Mouse (Mus musculus) embryo, embryonic 9.5 days (tissue): ENCODE data around the gene Adcyap1r1.

Source experiments
- DNase-seq: peaks from one replicate; pipeline ENCODE4 v3.0.0-alpha.2; 2017; ENCODE audit errors: extremely low spot score

Adcyap1r1 gene

DNA sequence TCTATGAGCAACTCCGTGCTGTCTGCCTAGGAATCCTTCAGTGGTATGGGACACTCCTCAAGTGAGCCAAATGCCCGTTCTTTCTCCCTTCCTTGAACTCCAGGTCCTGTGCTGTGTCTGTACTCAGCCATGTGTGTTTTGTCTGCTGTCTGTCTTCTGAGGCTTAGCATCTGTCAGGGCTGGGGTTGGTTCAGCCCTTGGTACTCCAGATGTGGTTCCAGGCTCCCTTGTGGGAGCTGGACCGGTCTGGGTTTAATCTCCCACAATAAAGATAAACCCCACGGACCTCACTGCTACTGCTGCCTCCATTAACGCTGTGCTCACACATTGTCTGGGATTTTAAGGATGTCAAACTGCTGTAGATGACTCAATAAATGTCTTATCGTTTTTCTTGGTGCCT is 49.3 kb downstream of the Adcyap1r1 start:
- DNase-seq = no peak

DNA sequence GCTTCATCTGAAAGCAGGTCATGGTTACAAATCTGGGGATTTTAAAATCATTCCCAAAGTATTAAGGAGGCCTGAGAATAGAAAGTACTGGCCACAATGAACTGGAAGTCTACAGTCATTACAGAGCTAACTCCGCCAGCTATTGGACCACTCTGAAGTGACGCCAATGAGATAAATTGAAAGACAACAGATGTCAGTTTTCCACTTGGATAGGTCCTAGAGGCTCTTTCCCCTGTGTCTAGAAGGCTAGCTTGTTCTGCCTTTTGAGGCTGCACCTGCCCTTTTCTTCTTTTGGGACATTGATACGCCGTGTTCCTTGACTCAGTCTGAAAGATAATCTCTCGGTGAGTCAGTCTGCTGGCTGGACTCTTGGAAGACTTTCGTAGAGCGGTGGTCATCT is 50.5 kb downstream of the Adcyap1r1 start:
- no peak for DNase-seq

DNA sequence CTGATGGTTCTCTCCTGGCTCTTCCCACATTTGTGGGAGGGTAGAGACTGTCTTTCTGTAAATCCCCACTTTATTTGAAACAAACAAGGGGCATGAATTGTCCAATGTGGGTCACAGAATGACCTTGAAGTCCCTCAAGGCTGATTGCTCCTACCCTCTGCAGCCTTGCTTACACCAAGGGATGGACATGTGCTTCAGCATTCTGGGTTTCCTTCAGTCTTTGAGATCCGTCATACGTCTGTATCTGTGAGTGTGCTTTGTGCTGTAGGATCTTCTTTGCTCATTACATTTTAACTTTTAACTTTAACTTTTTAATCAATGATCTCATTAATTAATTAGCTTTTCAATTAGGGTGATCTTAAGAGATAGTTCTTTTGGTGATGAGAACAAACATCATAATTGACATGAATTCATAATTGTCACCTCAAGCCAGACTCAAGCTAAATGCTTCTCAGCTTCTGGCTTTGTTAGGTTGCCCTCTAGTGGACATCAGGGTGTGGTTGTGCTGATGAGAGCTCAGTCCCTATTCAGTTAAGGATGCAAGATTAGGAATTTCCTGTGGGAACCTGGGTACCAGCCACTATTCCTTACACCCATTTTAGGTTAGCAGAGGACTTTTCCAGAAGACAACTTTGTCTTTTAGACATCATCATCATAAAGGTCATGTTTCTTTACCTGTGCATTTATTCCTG is 53.2 kb downstream of the Adcyap1r1 start:
- DNase-seq = peak; percentile 50

DNA sequence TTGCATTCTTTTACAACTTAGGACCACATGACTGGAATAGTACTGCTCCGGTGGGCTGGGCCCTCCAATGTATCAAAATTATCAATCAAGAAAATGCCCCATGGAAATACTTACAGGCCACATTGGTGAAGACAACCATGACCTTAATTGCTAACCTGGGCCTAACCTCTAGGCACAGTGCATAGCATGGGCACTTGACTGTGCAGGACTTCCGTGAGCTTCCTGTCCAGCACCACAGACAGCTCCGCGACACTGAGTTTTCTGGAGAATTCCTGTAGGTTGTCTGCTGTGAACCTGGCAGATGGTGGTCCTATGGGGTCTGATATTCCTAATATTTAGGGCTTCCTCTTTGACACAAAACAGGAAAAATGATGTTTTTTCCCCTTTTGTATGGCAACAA is 54.7 kb downstream of the Adcyap1r1 start:
- DNase-seq = no peak

DNA sequence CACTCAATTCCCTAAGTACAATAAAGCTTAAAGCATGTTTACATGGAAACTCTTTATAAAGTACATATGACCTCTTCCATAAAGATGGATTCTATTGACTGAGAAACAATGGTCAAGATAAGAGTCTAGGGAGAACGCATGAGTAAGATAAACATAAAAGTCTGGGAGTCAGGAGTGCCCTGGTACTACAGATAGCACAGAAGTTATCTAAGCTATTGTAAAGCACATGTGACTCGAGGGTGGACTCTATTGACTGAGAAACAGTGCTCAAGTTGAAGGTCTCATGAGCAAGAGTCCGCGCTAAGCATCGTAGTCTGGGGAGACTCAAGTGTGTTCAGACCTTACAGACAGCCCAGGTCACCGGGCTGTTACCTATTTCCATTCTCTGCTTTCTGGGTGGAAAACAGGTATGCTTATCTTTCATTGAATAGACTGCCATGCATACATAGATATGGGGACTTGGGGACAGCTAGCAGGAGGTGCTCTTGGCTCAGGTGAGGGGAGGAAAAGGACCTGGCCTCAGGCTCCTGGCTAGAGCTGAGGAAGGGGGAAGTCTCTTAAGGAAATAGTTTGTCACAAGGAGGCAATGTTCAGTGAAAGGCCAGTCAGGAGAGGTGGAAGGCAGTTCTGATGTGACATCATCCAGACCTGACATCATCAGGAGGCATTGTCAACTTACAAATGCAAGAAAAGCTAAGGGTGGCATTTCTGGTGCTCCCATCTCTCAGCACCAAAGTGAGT is 57.5 kb downstream of the Adcyap1r1 start:
- DNase-seq = no peak

DNA sequence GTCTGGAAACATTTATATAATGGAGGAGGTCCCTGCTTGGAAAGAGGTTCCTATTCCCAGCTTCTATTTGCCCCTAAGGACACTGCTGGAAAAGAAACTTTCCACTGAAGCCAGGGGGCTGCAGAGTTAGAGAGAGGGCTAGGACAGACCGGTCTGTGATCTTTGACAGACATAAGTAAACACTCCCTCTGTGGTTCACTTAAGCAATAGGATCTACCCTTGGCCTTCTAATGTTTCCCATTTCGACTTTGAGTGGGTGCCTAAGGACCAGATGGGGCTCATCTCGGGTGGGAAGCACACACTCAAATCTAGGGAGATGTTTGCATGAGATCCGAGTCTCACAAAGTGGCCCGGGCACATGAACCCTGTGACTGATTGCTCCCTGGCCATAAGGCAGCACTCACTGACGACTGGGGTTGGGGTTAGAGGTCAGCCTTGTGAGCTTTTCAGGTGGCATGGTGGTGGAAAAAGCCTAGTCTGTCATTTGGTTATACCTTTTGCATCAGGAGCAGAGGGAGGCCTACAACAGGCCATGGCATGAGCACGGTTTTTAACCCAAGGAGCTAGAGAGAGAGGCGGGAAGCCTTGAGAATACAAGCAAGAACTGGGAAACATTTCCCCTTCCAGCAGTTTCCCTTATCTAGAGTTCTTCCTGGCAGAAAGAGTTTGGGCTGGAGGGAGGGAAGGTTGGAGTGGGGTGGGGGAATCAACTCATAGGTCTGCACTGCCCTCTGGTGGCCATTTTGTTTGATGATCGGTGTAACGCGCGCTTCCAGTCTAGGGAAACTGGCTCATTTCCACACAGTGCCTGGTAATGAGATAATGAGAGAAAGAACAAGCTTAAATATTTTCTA is 59.7 kb downstream of the Adcyap1r1 start:
- DNase-seq = peak; percentile 74

DNA sequence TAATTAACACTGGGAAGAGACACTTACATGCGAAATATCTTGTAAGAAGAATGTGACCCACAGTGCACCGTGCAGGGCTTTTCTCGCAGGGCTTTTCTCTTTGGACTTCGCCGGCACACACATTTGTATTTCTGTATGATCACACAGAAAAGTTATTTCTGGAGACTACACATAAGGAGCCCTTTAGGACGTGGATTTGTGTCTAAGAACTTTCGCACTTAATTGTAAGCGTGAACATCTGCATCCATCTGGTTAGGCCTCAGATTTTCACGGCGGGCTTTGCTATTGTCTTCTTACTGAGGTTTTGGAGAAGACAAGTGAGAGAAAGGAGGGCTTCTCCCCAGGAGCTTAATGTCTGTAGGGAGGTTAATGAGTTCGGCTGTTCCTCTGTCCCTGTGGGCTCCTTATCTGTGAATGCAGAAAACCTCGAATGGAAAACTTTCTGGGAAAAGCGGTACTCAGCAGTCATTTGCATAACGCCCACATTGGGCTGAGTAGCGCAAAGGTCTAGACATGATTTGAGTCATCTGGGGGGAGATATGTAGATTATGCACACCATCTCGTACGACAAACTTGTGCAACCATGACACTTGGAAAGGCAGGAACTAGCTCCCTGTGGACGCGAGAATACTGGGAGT is 60.4 kb downstream of the Adcyap1r1 start:
- no peak for DNase-seq

DNA sequence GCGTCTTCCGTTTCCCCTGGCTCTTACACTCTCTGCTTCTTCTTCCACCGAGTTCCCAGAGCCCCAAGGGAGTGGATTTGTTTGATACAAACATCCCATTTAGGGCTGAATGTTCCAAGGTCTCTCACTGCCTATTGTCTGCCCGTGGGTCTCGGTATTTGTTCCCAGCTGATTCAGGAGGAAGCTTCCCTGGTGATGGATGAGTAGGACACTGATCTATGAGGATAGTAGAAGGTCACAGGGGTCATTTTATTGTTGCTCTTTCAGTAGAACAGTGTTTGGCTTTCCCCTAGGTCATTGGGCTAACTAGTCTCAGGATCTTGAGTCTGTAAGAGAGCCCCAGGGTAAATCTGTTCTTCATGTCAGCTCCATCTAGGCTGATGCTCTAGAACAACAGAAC is 61.7 kb downstream of the Adcyap1r1 start:
- no peak for DNase-seq

DNA sequence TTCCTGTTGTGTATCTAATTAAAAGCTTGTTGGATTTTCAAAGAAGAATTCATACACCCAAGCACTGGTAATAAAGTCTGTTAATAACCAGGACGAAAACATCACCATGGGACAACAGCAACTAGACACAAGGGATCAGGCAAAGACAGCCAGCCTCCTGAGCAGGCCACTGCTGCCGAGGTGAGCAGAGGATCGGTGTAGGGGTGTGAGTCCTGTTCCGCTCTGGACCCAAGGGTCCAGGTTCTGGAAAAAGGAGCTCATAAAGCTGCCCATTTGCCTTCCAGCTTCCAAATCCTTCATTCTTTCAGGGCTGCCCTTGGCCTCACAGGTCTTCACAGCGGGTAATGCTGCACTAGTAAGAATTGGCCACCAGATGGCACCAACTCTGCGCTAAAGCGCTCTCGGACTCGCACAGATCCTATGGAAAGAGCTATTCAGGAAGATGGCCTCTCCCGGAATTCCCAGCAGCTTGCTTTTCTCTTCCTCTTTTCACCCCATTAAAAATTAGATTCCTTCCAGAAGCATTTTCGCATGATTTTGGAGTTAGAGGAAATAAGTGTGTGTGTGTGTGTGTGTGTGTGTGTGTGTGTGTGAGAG is 67.9 kb downstream of the Adcyap1r1 start:
- DNase-seq = peak; percentile 82

DNA sequence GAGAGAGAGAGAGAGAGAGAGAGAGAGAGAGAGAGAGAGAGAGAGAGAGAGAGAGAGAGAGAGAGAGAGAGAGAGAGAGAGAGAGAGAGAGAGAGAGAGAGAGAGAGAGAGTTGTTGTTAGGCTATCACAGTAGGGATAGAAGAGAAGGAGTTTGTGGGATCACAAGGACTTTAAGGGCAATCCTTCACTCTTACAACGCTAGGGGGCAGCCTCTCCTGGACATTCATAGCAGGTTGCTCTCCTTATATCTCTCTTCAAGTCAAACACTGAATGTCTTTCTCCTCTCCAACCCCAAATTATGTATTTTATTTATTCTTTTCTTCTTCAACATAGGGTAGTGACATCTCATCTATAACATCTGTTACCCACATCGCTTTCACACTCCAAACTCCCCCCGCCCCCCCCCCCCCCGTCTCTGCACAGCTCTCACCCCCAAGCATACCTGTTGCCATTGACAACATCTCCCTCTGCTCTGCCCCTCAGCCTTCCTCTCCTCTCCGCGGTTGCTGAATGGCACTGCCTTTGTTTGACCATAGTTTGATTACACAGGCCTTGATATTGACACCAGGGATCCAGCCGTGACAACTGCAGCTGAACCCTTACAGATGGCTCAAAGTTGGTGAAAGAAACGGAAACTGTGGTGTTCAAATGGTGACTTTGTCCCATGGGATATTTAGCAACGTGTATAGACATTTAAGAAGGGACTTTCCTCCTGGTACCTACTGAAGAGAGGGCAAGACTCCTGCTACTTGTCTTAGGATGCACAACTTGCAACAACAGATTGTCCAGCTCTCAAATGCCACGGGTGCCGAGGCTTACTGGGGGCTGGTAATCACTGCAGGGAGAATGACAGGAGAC is 68.7 kb downstream of the Adcyap1r1 start:
- peak; percentile 47 for DNase-seq

DNA sequence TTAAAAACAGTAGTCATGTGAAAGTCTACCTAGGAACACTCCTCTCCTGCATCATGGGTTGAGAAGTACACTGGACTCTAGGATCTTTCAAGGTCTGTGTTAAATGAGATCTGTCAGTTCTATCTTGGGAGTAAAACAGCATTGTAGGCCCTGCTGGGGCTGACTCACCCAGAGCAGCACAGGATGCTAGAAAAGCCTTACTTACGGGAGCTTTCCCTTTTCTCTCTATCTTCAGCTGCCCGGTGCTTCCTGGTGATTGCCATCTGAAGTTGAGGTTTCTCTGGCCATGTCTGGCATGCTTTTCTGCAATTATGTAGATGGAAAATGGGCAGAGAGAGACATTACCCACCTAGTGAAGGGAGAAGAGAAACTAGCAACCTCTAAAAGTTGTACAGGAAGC is 84.7 kb downstream of the Adcyap1r1 start:
- no peak for DNase-seq

DNA sequence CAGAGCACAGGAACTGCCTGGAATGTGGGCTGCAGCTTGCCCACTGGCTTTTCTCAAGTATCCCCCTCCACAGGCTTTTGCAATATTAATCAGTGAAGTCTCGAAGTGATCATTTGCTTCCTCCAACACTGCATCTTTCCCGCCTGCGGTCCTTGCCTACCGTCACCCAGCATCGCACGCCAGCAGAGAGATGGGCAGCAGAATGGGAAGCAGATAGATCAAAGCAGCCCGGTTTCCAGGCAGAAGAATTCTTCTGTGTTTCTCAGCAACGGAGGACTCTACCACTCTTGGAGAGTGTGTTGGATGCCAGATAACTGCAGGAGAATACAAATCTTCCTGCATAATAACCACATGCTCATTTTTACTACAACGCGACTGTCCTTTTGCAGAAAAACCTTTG is 87.4 kb downstream of the Adcyap1r1 start:
- no peak for DNase-seq

DNA sequence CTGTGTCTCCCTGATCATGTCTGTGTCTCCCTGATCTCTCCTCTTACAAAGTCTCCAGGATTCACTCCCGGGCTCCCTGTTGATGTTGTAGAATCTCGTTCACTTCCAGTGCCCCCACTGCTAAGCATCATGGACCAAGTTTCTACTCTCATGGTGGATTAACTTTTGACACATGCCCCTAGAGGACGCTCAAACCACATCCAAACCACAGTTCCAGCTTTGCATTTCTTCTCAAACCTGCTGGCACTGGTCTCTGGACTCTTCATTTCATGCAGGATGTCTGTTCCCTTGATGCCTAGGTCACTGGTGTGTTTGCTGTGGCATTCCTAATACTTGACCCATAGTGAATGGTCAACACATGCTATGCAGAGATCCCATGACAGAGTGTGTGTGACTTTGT is 90.6 kb downstream of the Adcyap1r1 start:
- DNase-seq = no peak

DNA sequence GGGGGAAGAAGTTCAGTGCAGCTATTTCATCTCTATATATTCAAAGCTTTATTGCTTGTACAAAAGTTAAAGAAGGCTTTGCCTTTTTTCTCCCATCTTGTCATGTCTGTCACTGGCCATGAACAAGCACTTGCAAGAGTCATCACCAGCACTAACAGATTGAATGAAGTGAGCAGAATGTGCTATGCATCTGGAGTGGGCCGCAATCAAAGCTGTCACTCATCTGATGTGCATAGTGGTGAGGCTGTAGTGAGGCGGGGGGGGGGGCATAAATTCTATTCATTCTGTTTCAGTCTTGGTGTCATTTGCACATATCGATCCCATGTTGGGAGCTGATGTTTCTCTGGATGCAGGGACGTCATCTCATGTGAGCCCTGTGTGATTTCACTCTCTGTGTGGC is 91.6 kb downstream of the Adcyap1r1 start:
- DNase-seq = no peak

DNA sequence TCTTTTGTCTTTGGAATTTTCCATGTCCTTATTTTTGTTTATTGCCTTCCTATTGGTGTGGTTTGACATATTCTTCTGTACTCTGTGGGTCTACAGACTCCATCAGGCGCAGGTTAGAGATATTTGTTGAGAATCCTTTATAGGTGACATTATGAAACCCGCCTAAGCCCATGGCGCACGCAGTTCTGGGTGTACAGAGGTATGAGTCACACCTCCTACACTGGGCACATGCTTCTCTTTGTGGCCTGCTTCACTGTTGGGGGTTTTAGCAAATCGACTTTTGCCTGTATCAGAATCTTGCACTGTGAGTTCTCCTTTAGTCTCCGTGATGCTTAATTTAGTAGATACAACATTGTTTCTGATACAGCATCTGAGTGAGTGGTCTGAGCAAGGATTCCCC is 97.4 kb downstream of the Adcyap1r1 start:
- no peak for DNase-seq

DNA sequence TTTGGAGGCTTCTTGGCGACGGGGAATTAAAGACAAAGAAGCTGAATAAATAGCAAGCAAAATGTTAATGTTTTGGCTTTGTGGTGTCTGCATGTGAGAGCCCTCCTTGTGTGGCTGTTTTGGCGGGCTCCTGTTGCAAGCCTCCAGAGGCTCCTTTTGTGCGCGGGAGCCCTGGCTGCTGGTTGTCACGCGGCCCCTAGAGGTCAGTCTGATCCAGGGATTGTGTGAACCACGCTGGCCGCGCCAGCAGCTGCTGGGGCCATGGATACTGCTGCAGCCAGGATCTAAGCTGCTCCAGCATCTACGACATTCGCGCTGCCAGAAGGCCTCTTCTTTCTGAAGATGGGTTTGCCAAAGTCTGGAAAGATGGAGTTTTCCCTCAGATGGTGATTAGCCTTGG is 99.1 kb downstream of the Adcyap1r1 start:
- DNase-seq = peak; percentile 54
